Mouse (Mus musculus): ENCODE data around the gene 4930595D18Rik. TPM values are rescaled to one million over a fixed set of nuclear protein-coding genes. Genes with fewer than 3 reads are reported as not detected.

The 4930595D18Rik gene
- polyA plus RNA-seq, 1 experiment from 2014 or later = 0.21 TPM

DNA sequence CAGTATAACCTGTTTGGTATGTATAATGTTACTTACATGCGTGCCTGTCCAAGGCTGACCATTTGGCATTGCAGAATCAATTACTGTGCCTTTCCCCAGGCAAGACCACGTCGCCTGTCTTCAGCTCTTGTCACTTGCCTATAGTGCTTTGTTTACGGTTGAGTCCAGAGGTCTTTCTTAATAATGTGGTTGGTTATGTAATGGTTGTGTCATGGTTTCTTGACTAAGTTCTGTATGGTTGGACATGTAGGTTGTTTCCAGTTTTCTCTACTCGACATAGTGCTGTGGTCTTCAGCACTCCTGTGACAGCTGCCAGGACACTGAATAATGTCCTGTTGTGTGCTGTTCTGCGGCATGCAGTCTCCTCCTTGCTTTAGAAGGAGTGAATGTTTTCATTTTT, 8.5 kb upstream of the 4930595D18Rik start:
- Histone ChIP-seq H3K9ac (no peak overlapping the region), H3K4me2 (no peak overlapping the region), H3K4me1 (replicated peaks) (peaks cover 24% of the 10 kb centered on the region), H3K27ac (no peak overlapping the region), H3K36me3 (no peaks in the 10 kb centered on the region), H3K9me3 (no peaks in the 10 kb centered on the region), H3K27me3 (no peaks in the 10 kb centered on the region), H3K4me3 (no peak overlapping the region)
- 71% methylated on average over 6 of the region's 6 CpGs for WGBS
- no peak for ATAC-seq (ENCODE audit: low FRiP score)

DNA sequence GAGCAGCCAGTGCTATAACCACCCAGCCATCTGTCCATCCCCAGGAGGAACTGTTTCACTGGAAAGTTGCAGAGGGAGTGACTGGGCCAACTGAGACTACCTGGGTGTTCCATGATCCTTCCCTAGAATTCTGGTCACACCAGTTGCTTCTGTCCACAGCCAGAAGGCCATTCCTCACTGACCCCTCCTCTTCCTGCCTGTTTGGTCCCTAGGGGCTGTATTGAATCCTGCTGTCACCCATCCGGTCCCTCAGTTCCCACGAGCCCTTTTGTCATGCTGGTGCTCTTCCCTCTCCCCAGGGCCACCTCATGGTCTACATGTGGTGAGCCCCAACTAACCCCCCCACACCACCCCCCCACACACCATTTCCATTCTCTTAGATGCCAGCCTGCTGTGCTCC, 6.6 kb upstream of the 4930595D18Rik start:
- WGBS = 40% methylated on average over 2 of the region's 2 CpGs

DNA sequence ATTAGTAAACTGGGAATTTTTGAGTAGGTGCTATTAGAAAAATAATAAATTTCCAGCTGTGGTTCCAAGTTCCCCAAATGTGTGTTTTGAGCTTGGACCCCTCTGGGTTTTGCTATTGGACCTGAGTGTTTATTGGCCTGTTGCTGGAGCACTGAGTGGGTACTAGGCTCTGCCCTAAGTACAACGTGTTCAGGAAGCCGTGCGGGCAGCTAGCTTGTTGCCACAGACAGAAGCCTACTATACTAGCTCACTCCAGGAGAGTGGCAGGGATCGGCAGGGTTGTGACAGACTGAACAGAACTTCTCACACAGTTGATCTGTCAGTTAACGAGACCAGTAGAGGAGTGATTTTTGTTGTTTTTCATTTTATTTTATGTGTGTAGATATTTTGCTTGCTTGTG, 6.1 kb upstream of the 4930595D18Rik start:
- H3K27ac ChIP-seq = no peak overlapping the region
- no peak overlapping the region for H3K4me3 ChIP-seq
- no peaks in the 10 kb centered on the region for H3K9me3 ChIP-seq
- H3K36me3 ChIP-seq = no peaks in the 10 kb centered on the region
- no peak for ATAC-seq (ENCODE audit: low FRiP score)
- WGBS = 87% methylated on average over 5 of the region's 5 CpGs
- H3K27me3 ChIP-seq = no peaks in the 10 kb centered on the region
- H3K4me2 ChIP-seq = no peak overlapping the region
- H3K9ac ChIP-seq = no peak overlapping the region
- H3K4me1 ChIP-seq (replicated peaks) = peaks cover 33% of the 10 kb centered on the region

More for the DNA sequence above, 6.6 kb upstream of the 4930595D18Rik start:
- peaks cover 28% of the 10 kb centered on the region for H3K4me1 ChIP-seq (replicated peaks)
- no peaks in the 10 kb centered on the region for H3K9me3 ChIP-seq
- no peak overlapping the region for H3K4me2 ChIP-seq
- H3K36me3 ChIP-seq = no peaks in the 10 kb centered on the region
- no peaks in the 10 kb centered on the region for H3K27me3 ChIP-seq
- no peak overlapping the region for H3K27ac ChIP-seq
- H3K9ac ChIP-seq = no peak overlapping the region; the same call in 1 of the 2 replicates
- ATAC-seq (ENCODE audit: low FRiP score) = no peak
- no peak overlapping the region for H3K4me3 ChIP-seq

DNA sequence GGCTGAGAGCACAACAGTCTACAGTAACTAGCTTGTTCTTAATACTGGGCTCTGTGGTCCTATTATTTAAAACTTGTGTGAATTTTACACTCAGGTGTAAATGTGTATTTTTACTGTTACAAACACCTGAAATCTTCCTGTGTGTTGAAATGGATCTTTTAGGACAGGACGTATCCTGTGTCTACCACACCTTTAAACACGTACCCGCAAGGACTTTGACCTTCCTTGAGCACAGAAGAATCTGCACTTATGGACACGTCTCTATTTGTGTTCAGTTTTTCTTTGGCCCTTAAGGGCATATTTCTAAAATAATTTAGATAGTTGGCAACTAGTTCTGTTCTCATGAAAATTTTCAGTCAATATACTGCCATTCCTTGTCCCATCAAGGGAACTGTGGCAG, 4.0 kb upstream of the 4930595D18Rik start:
- Histone ChIP-seq H3K4me3 (no peak overlapping the region), H3K9me3 (no peaks in the 10 kb centered on the region), H3K27me3 (no peaks in the 10 kb centered on the region), H3K36me3 (no peaks in the 10 kb centered on the region), H3K4me1 (replicated peaks) (peaks cover 33% of the 10 kb centered on the region), H3K4me2 (no peak overlapping the region), H3K9ac (no peak overlapping the region), H3K27ac (no peak overlapping the region)
- WGBS = 95% methylated on average over 4 of the region's 4 CpGs
- no peak for ATAC-seq (ENCODE audit: low FRiP score)

DNA sequence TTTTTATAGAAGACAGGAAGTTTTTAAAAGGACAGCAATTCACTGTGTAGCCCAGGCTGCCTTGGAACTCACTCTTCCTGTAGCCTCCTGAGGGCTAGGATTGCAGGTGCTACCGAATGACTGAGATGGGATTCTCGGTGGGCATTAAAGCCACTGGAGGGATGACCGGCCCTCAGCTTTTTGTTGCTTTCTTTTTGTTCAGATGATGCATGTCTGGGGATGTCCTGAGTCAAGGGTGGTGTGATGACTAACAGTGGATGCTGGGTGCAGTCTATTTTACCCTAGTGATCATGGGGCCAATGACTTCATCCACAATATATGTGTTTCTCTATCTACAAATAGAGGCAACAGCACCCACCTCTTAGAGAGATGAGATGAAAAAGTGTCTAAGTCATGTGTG, 2.7 kb upstream of the 4930595D18Rik start:
- 95% methylated on average over 3 of the region's 3 CpGs for WGBS
- ATAC-seq (ENCODE audit: low FRiP score) = no peak
- H3K4me1 ChIP-seq (replicated peaks) = peaks cover 25% of the 10 kb centered on the region
- H3K9me3 ChIP-seq = no peaks in the 10 kb centered on the region
- no peaks in the 10 kb centered on the region for H3K27me3 ChIP-seq
- no peak overlapping the region for H3K4me2 ChIP-seq
- H3K4me3 ChIP-seq = no peak overlapping the region
- no peak overlapping the region for H3K9ac ChIP-seq
- no peaks in the 10 kb centered on the region for H3K36me3 ChIP-seq
- no peak overlapping the region for H3K27ac ChIP-seq

DNA sequence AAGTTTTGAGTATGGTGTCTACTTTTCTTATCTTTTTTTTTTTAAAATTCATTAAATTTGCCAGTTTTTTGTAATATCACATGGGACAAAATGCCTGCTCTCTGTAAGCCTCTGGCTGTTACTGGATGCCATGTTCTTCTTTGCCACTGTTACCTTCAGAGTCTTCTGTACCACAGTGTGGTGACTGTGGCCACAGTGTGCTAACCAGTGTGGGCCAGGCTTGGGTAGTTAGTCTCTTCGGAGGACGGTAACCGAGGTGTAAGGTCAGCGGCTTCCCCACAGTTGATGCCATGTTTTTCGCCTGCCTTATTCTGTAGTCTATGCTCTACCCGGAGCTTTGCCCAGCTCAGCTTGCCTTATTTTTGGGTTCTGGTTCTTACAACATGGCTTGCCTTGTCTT, 1.9 kb downstream of the 4930595D18Rik start:
- WGBS = 94% methylated on average over 6 of the region's 6 CpGs
- Histone ChIP-seq H3K36me3 (no peaks in the 10 kb centered on the region), H3K27me3 (no peaks in the 10 kb centered on the region), H3K4me3 (no peak overlapping the region), H3K9me3 (no peaks in the 10 kb centered on the region), H3K9ac (no peak overlapping the region), H3K4me1 (replicated peaks) (peaks cover 18% of the 10 kb centered on the region; the same call in 1 of the 2 replicates), H3K4me2 (no peak overlapping the region), H3K27ac (no peak overlapping the region)
- ATAC-seq (ENCODE audit: low FRiP score) = no peak

DNA sequence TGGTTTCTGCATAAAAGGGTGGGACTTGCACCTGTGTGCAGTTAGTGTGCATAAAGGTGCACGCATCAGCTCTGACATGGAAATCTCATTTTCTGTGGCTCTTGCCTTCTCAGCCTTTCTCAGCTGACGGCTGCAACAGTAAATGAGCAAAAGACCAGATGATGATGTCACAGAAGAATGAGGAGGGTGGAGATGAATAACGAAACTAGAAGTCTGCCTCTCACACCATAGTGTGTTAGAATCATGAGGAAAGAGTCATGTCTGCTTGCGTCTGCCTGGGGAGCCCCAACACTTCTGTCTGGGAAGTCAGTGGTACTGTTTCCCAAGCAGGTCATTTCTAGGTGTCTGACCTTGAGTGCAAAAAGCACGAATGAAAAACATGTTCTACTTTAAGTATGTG, 2.4 kb downstream of the 4930595D18Rik start:
- Histone ChIP-seq H3K4me1 (replicated peaks) (peaks cover 18% of the 10 kb centered on the region; the same call in 1 of the 2 replicates), H3K27ac (no peak overlapping the region), H3K4me2 (no peak overlapping the region), H3K4me3 (no peak overlapping the region), H3K27me3 (no peaks in the 10 kb centered on the region), H3K9me3 (no peaks in the 10 kb centered on the region), H3K36me3 (no peaks in the 10 kb centered on the region), H3K9ac (no peak overlapping the region)
- no peak for ATAC-seq (ENCODE audit: low FRiP score)
- WGBS = 90% methylated on average over 5 of the region's 5 CpGs

DNA sequence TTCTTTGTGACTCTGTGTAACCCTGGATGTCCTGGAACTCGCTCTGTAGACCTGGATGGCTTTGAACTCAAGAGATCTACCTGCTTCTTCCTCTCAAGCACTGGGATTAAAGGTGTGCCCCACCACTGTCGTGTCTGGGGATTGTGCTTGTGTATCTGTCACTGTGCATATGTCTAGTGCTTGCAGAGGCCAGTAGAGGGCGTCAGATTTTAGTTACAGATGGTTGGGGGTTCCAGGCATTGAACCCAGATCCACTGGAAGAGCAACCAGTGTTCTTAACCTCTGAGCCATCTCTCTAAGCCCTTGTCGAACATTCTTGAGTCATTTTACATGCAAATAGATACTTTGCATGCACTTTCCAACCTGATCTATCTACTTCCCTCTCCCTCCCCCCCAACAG, 5.5 kb downstream of the 4930595D18Rik start:
- Histone ChIP-seq H3K9me3 (no peaks in the 10 kb centered on the region), H3K36me3 (peaks cover 13% of the 10 kb centered on the region), H3K27me3 (no peaks in the 10 kb centered on the region), H3K9ac (no peak overlapping the region), H3K4me2 (no peak overlapping the region), H3K4me1 (replicated peaks) (no peaks in the 10 kb centered on the region), H3K4me3 (no peak overlapping the region), H3K27ac (no peak overlapping the region)
- ATAC-seq (ENCODE audit: low FRiP score) = no peak
- 79% methylated on average over 4 of the region's 4 CpGs for WGBS

DNA sequence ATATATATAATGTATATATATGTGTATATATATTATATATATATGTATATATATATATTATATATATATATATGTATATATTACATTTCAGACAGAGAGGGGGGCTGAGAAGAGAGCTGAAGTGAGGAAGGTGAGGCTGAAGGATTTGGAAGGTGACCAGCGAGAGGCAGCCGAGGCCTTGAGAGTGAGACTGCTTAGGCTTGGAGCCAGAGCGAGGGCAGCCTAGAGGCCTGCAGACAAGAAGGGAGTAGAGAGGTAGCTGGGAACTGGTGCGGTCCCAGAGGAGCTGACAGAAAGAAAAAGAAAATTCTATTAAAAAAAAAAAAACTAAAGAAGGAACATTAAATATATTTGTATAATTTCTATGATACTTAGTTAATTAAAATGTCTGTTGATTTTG, 15.4 kb downstream of the 4930595D18Rik start:
- 77% methylated on average over 4 of the region's 4 CpGs for WGBS
- Histone ChIP-seq H3K4me3 (no peak overlapping the region), H3K27me3 (no peaks in the 10 kb centered on the region), H3K9me3 (no peaks in the 10 kb centered on the region), H3K4me1 (replicated peaks) (peaks cover 46% of the 10 kb centered on the region), H3K27ac (no peak overlapping the region), H3K4me2 (peak overlapping the region; percentile 32; the same call in 1 of the 2 replicates), H3K36me3 (peaks cover 12% of the 10 kb centered on the region), H3K9ac (no peak overlapping the region)
- no peak for ATAC-seq (ENCODE audit: low FRiP score)

DNA sequence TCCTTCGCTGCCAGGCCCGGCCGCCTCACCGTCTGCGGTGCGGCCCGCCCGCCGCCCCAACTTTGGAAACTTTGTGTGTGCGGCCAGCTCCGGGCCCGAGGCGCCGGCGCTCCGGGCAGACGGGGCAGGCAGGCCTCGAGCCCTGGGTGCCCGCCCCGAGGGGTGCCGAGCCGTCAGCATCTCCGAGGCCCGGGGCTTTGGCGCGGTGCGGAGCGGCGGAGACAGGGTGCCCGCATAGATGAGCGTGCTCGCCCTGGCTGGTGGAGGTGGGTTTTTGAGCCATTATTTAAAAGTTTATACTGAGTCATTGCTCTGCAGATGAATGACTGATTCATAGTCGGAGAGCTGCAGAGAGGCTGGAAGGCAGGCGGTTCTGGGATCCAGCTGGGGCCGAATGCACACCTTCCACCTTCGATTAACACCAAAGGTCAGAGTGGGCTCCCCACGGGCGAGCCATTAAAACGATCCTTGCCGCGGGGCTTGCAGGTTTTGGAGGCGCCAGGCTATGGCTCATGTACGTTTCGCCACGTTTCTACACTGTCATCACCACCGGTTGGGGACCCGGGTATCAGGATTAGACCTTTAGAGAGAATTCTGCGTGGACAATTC, 17.5 kb downstream of the 4930595D18Rik start:
- Histone ChIP-seq H3K9ac (peak overlapping the region; percentile 89), H3K27ac (peak overlapping the region; percentile 92), H3K36me3 (no peaks in the 10 kb centered on the region), H3K4me1 (replicated peaks) (peaks cover 67% of the 10 kb centered on the region), H3K4me3 (peak overlapping the region; percentile 83), H3K4me2 (peak overlapping the region; percentile 85), H3K27me3 (no peaks in the 10 kb centered on the region), H3K9me3 (no peaks in the 10 kb centered on the region)
- under 1% methylated on average over 42 of the region's 48 CpGs for WGBS
- ATAC-seq (ENCODE audit: low FRiP score) = no peak

DNA sequence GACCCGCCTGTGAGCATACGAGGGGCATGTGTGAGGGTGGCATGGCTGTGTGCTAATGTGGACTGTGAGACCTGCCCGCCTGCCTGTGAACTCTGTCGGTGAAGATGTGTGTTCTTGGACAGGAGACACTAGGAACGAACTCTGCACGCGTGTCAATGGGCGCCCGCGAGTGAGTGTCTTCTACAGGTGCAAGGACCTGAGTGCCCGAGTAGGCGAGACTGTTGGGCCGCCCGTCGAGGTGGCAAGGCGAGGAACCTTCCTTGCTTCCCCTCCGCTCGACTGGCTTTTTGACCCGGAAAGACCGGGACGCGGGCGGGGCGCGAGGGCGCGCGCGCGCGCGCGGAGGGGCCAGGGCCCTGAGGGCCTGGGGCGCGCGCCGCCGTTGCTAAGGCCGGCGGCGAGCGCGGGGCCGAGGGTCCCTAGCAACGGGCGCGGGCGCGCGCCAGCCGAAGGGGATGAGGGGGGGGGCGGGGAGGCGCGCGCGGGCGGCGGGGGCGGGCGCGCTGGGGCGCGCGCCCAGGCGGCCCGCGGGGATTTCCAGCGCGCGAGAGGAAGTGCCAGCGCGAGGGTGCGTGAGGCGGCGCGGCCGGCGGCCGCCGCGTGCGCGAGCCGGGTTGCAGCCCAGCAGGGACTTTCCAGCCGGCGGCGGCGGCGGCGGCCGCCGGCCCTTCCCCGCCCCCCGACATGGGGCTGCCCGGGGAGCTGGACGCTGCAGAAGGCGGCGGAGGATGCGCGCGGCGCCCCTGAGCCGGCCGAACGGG, 18.3 kb downstream of the 4930595D18Rik start, which contains the start of gene Traf3:
Gene Traf3 (plus strand): TSS at position 540 of the 761 bp plus-strand sequence.
- Histone ChIP-seq H3K27me3 (no peaks in the 10 kb centered on the region), H3K4me3 (peak within 1 kb of the TSS; percentile 83), H3K9ac (peak within 1 kb of the TSS; percentile 89), H3K36me3 (no peaks in the 10 kb centered on the region), H3K4me2 (peak within 1 kb of the TSS; percentile 85), H3K9me3 (no peaks in the 10 kb centered on the region), H3K27ac (peak within 1 kb of the TSS; percentile 92), H3K4me1 (replicated peaks) (peaks cover 74% of the 10 kb centered on the region)
- no peak for ATAC-seq (ENCODE audit: low FRiP score)
- WGBS = 5% methylated on average over 58 of the region's 105 CpGs

DNA sequence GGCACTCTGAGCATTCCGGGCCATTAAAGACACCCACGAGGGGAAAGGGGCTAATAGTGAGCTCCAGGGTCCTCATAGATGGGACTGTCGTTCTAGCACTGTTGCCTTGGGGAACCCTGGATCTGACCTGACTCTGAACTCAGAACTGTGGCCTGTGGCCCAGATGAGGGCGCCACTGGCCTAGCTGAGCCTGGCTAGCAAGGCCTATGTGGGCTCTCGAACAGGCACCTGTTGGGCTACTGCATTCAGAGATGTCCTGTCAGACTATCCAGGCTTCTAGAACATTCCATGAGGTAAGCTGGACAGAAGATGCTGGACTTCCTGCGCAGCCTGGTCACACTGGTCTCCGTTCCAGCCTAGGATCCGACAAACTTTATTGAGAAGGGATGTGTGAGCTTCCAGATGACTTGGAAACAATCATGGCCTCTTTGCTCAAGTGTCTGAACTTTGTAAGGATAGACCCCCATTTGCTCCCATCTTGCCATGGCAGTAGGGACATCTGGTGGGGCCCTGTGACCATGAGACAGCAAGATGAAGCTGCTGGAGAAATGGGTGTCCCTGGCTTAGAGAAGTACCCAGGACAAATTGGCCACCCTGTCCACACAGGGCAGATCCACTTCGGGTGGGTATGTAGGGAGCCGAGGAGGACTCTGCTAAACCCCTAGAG, 19.0 kb downstream of the 4930595D18Rik start:
- 65% methylated on average over 10 of the region's 10 CpGs for WGBS
- H3K27me3 ChIP-seq = no peaks in the 10 kb centered on the region
- H3K27ac ChIP-seq = peak overlapping the region; percentile 92
- H3K4me3 ChIP-seq = peak overlapping the region; percentile 83
- H3K36me3 ChIP-seq = no peaks in the 10 kb centered on the region
- no peaks in the 10 kb centered on the region for H3K9me3 ChIP-seq
- H3K4me1 ChIP-seq (replicated peaks) = peaks cover 73% of the 10 kb centered on the region
- peak overlapping the region; percentile 63; the same call in 1 of the 2 replicates for H3K9ac ChIP-seq
- ATAC-seq (ENCODE audit: low FRiP score) = peak; percentile 3; the same call in 1 of the 2 replicates
- peak overlapping the region; percentile 85 for H3K4me2 ChIP-seq
